Mouse (Mus musculus): ENCODE measurements around the gene Eif5a2. TPM values are rescaled to one million over a fixed set of nuclear protein-coding genes. Genes with fewer than 3 reads are reported as not detected.

The Eif5a2 gene
- total and polyA plus RNA-seq, 3 experiments = 6.1 to 7.3 TPM; not detected in 1

- Histone ChIP-seq H3K9me3 (replicated peaks; ENCODE audit: insufficient read depth, low read length) (no peaks in the 10 kb centered on the region), H3K9ac (ENCODE audit: control insufficient read depth, low read depth, low read length, poor library complexity, severe bottlenecking) (no peak overlapping the region), H3K27ac (ENCODE audit: control insufficient read depth, low read depth, low read length) (no peak overlapping the region), H3K4me1 (ENCODE audit: control insufficient read depth in 1 of 2, insufficient read depth in 2 of 2, low read length in 2 of 2) (no peaks in the 10 kb centered on the region; a peak in 1 of 4 replicates), H3K27me3 (ENCODE audit: control insufficient read depth in 1 of 2, insufficient read depth in 2 of 2, low read length in 2 of 2) (no peaks in the 10 kb centered on the region), H3K36me3 (ENCODE audit: control insufficient read depth in 1 of 2, insufficient read depth in 2 of 2, low read length in 2 of 2) (peaks cover 0 to 2% of the 10 kb centered on the region in 2 experiments; a peak in 2 of 4 replicates), H3K79me2 (ENCODE audit: control insufficient read depth, insufficient read depth, low read length, poor library complexity) (no peaks in the 10 kb centered on the region; the same call in 1 of the 2 replicates), H3K4me3 (ENCODE audit: control insufficient read depth in 1 of 2, insufficient read depth in 1 of 2, low read depth in 2 of 2, low read length in 2 of 2) (no peak overlapping the region)
- TF ChIP-seq SIN3A (IDR thresholded peaks at IDR 0.05; ENCODE audit: low read length) (no peak), CHD1 (IDR thresholded peaks at IDR 0.05; ENCODE audit: low read depth, low read length) (no peak), RCOR1 (IDR thresholded peaks at IDR 0.05; ENCODE audit: low read depth, low read length) (no peak), ELF1 (IDR thresholded peaks at IDR 0.05; ENCODE audit: low read depth, low read length) (no peak), GATA1 (IDR thresholded peaks at IDR 0.05; ENCODE audit: low read depth, low read length) (no peak), ETS1 (IDR thresholded peaks at IDR 0.05; ENCODE audit: low read depth, low read length) (no peak), USF2 (IDR thresholded peaks at IDR 0.05; ENCODE audit: borderline replicate concordance in 1 of 2, insufficient read depth in 1 of 2, low read depth in 1 of 2, low read length in 2 of 2) (no peak), MAFK (IDR thresholded peaks at IDR 0.05; ENCODE audit: borderline replicate concordance, low read depth, low read length) (no peak), NRF1 (IDR thresholded peaks at IDR 0.05; ENCODE audit: insufficient read depth, low read depth, low read length, poor library complexity, severe bottlenecking) (no peak), MAX (IDR thresholded peaks at IDR 0.05; ENCODE audit: low read length) (no peak)
- no peak for DNase-seq (ENCODE audit: low read depth, low spot score)
Observed at GRCm38 (mm10) chr3:28836796-28837371, 55.8 kb downstream of the Eif5a2 start.

GRCm38 (mm10) chr3:28841886-28842649 lies 61.0 kb downstream of the Eif5a2 start:
- DNase-seq (ENCODE audit: low read depth, low spot score) = no peak
- no peak overlapping the region for H3K27ac ChIP-seq (ENCODE audit: control insufficient read depth, low read depth, low read length)
- no peaks in the 10 kb centered on the region for H3K9me3 ChIP-seq (replicated peaks; ENCODE audit: insufficient read depth, low read length)

More at GRCm38 (mm10) chr3:28841886-28842649, 61.0 kb downstream of the Eif5a2 start:
- TF ChIP-seq EP300 (IDR thresholded peaks at IDR 0.05; ENCODE audit: low read depth in 1 of 2, low read length in 2 of 2) = no peak
- no peak for TF ChIP-seq RAD21 (IDR thresholded peaks at IDR 0.05; ENCODE audit: low read depth, low read length)
- no peak for TF ChIP-seq POLR2A (IDR thresholded peaks at IDR 0.05; ENCODE audit: control insufficient read depth in 1 of 2, insufficient read depth in 1 of 2, low read depth in 1 of 2, low read length in 2 of 2, poor library complexity in 1 of 2)
- TF ChIP-seq UBTF (IDR thresholded peaks at IDR 0.05; ENCODE audit: borderline replicate concordance, insufficient read depth, low read depth, low read length) = no peak
- no peak for TF ChIP-seq KAT2A (conservative IDR thresholded peaks at IDR 0.05; ENCODE audit: low read depth, low read length)
- H3K79me2 ChIP-seq (ENCODE audit: control insufficient read depth, insufficient read depth, low read length, poor library complexity) = no peaks in the 10 kb centered on the region; the same call in 1 of the 2 replicates
- no peaks in the 10 kb centered on the region; a peak in 1 of 4 replicates for H3K27me3 ChIP-seq (ENCODE audit: control insufficient read depth in 1 of 2, insufficient read depth in 2 of 2, low read length in 2 of 2)
- no peaks in the 10 kb centered on the region; a peak in 1 of 4 replicates for H3K36me3 ChIP-seq (ENCODE audit: control insufficient read depth in 1 of 2, insufficient read depth in 2 of 2, low read length in 2 of 2)
- no peaks in the 10 kb centered on the region; a peak in 1 of 4 replicates for H3K4me1 ChIP-seq (ENCODE audit: control insufficient read depth in 1 of 2, insufficient read depth in 2 of 2, low read length in 2 of 2)
- H3K4me3 ChIP-seq (ENCODE audit: control insufficient read depth in 1 of 2, insufficient read depth in 1 of 2, low read depth in 2 of 2, low read length in 2 of 2) = no peak overlapping the region
- no peak overlapping the region for H3K9ac ChIP-seq (ENCODE audit: control insufficient read depth, low read depth, low read length, poor library complexity, severe bottlenecking)
